Mouse (Mus musculus): ENCODE data around the gene C4bp. TPM values are rescaled to one million over a fixed set of nuclear protein-coding genes. Genes with fewer than 3 reads are reported as not detected.

C4bp gene
- total and polyA plus RNA-seq, 3 experiments, result 0.26 TPM; not detected in 2

- dilution Hi-C loops (cut with MboI; ENCODE audit: extremely low pct_ligation_motif_present, extremely low pct_unique_long_range_greater_than_20kb, low sequenced_read_pairs) (no loop called here), in situ Hi-C loops (cut with MboI; ENCODE audit: low pct_ligation_motif_present, low pct_unique_long_range_greater_than_20kb, low sequenced_read_pairs) (no loop called here)
- no peaks in the 10 kb centered on the region for H3K36me3 ChIP-seq (replicated peaks in 1 of 2; ENCODE audit: control insufficient read depth in 1 of 2, insufficient read depth in 1 of 2, low read length in 1 of 2)
- H3K4me3 ChIP-seq (replicated peaks in 1 of 3; ENCODE audit: low read depth in 2 of 3, low read length in 2 of 3, poor library complexity in 1 of 3), result no peak overlapping the region
- no peaks in the 10 kb centered on the region for H3K79me2 ChIP-seq (replicated peaks; ENCODE audit: control insufficient read depth, extremely low read depth, insufficient read depth, poor library complexity, severe bottlenecking)
- TF ChIP-seq MAFK (IDR thresholded peaks at IDR 0.05; ENCODE audit: insufficient replicate concordance, low read length) (no peak), JUND (conservative IDR thresholded peaks at IDR 0.05; ENCODE audit: low read depth, low read length) (no peak)
- H3K27ac ChIP-seq (ENCODE audit: insufficient read depth, low read depth), result no peak overlapping the region
- no peak overlapping the region for H3K9ac ChIP-seq (ENCODE audit: insufficient read depth, low read depth)
- H3K4me2 ChIP-seq (ENCODE audit: insufficient read depth, low read depth, poor library complexity, severe bottlenecking), result no peak overlapping the region
- DNase-seq (ENCODE audit: extremely low read depth), result no peak
- no peaks in the 10 kb centered on the region for H3K9me3 ChIP-seq (replicated peaks; ENCODE audit: low read length)
- H3K27me3 ChIP-seq (replicated peaks), result no peaks in the 10 kb centered on the region
- no peaks in the 10 kb centered on the region for H3K4me1 ChIP-seq (ENCODE audit: control insufficient read depth in 1 of 2, insufficient read depth in 2 of 2)
Observed at GRCm38 (mm10) chr1:130588659-130589058, 72.8 kb downstream of the C4bp start.

Other genes with a start within 250 kb of the C4bp start
- gene Cd55b, start 238.6 kb downstream of the C4bp start, total RNA-seq (2012; rRNA removed), result not detected in 2 replicates
- not detected in 2 replicates for gene Cd55b, start 238.6 kb downstream of the C4bp start, total RNA-seq (2014; rRNA removed)
- gene Cd55b, start 238.6 kb downstream of the C4bp start, polyA plus RNA-seq (2012; ENCODE audit: insufficient read length, low read depth), result not detected in 2 replicates
- 0.25 and 1.0 TPM in 2 replicates for gene Cd55, start 198.9 kb downstream of the C4bp start, total RNA-seq (2012; rRNA removed)
- 1.5 and 1.7 TPM in 2 replicates for gene Cd55, start 198.9 kb downstream of the C4bp start, total RNA-seq (2014; rRNA removed)
- 1.1 and 1.8 TPM in 2 replicates for gene Cd55, start 198.9 kb downstream of the C4bp start, polyA plus RNA-seq (2012; ENCODE audit: insufficient read length, low read depth)
- gene Zp3r, start 32.0 kb downstream of the C4bp start, total RNA-seq (2012; rRNA removed), result not detected in 2 replicates
- gene Zp3r, start 32.0 kb downstream of the C4bp start, total RNA-seq (2014; rRNA removed), result not detected in 2 replicates
- gene Zp3r, start 32.0 kb downstream of the C4bp start, polyA plus RNA-seq (2012; ENCODE audit: insufficient read length, low read depth), result not detected in 2 replicates
- gene Gm29427, start 54.2 kb upstream of the C4bp start, total RNA-seq (2012; rRNA removed), result not detected in 2 replicates
- gene Gm29427, start 54.2 kb upstream of the C4bp start, total RNA-seq (2014; rRNA removed), result not detected in 2 replicates
- not detected in 2 replicates for gene Gm29427, start 54.2 kb upstream of the C4bp start, polyA plus RNA-seq (2012; ENCODE audit: insufficient read length, low read depth)
- 3.6 and 4.7 TPM in 2 replicates for gene Yod1, start 55.7 kb upstream of the C4bp start, total RNA-seq (2012; rRNA removed)
- gene Yod1, start 55.7 kb upstream of the C4bp start, total RNA-seq (2014; rRNA removed), result 5.4 and 6.5 TPM in 2 replicates
- gene Yod1, start 55.7 kb upstream of the C4bp start, polyA plus RNA-seq (2012; ENCODE audit: insufficient read length, low read depth), result 4.5 and 5.2 TPM in 2 replicates
- gene Pfkfb2, start 67.6 kb upstream of the C4bp start, total RNA-seq (2012; rRNA removed), result 4.3 and 4.4 TPM in 2 replicates
- 3.3 and 3.7 TPM in 2 replicates for gene Pfkfb2, start 67.6 kb upstream of the C4bp start, total RNA-seq (2014; rRNA removed)
- gene Pfkfb2, start 67.6 kb upstream of the C4bp start, polyA plus RNA-seq (2012; ENCODE audit: insufficient read length, low read depth), result 6.9 and 7.1 TPM in 2 replicates
- 0.08 and 0.25 TPM in 2 replicates for gene AA986860, start 70.3 kb upstream of the C4bp start, total RNA-seq (2012; rRNA removed)
- 0.28 and 0.34 TPM in 2 replicates for gene AA986860, start 70.3 kb upstream of the C4bp start, total RNA-seq (2014; rRNA removed)
- 0.34 and 0.61 TPM in 2 replicates for gene AA986860, start 70.3 kb upstream of the C4bp start, polyA plus RNA-seq (2012; ENCODE audit: insufficient read length, low read depth)
- gene Fcamr, start 139.3 kb upstream of the C4bp start, total RNA-seq (2012; rRNA removed), result 0.08 and 0.17 TPM in 2 replicates
- gene Fcamr, start 139.3 kb upstream of the C4bp start, total RNA-seq (2014; rRNA removed), result not detected in 2 replicates
- gene Fcamr, start 139.3 kb upstream of the C4bp start, polyA plus RNA-seq (2012; ENCODE audit: insufficient read length, low read depth), result 0.74 and 1.7 TPM in 2 replicates
- 0.04 TPM in 1 of 2 replicates, not detected in the other for gene Pigr, start 165.1 kb upstream of the C4bp start, total RNA-seq (2012; rRNA removed)
- not detected in 2 replicates for gene Pigr, start 165.1 kb upstream of the C4bp start, total RNA-seq (2014; rRNA removed)
- 0.19 and 0.21 TPM in 2 replicates for gene Pigr, start 165.1 kb upstream of the C4bp start, polyA plus RNA-seq (2012; ENCODE audit: insufficient read length, low read depth)
- 0.21 and 0.46 TPM in 2 replicates for gene Fcmr, start 204.0 kb upstream of the C4bp start, total RNA-seq (2012; rRNA removed)
- 0.39 and 0.56 TPM in 2 replicates for gene Fcmr, start 204.0 kb upstream of the C4bp start, total RNA-seq (2014; rRNA removed)
- 0.76 and 0.96 TPM in 2 replicates for gene Fcmr, start 204.0 kb upstream of the C4bp start, polyA plus RNA-seq (2012; ENCODE audit: insufficient read length, low read depth)
- gene Il24, start 225.8 kb upstream of the C4bp start, total RNA-seq (2012; rRNA removed), result not detected in 2 replicates
- not detected in 2 replicates for gene Il24, start 225.8 kb upstream of the C4bp start, total RNA-seq (2014; rRNA removed)
- gene Il24, start 225.8 kb upstream of the C4bp start, polyA plus RNA-seq (2012; ENCODE audit: insufficient read length, low read depth), result not detected in 2 replicates
- not detected in 2 replicates for gene Il20, start 249.8 kb upstream of the C4bp start, total RNA-seq (2012; rRNA removed)
- not detected in 2 replicates for gene Il20, start 249.8 kb upstream of the C4bp start, total RNA-seq (2014; rRNA removed)
- gene Il20, start 249.8 kb upstream of the C4bp start, polyA plus RNA-seq (2012; ENCODE audit: insufficient read length, low read depth), result not detected in 2 replicates